Mouse (Mus musculus) liver, postnatal 0 days (tissue): Measurements from ENCODE around the gene Sec14l2. TPM values are rescaled to one million over a fixed set of nuclear protein-coding genes. Genes with fewer than 3 reads are reported as not detected.
A peak's percentile ranks its signal among the peaks of the same experiment; 100 is the strongest.
"Not testable (repeated sequence)": the region's sequence is repeated elsewhere in the genome, so short reads cannot be mapped to it uniquely, and the experiment has no call there.

Source experiments
- ATAC-seq: fragments of 200-750 bp; cut with Nextera tagmentation; 2 replicates; pipeline ENCODE4 v1.8.0; 2017; ENCODE audit warnings: mild to moderate bottlenecking, moderate library complexity
- DNase-seq: peaks from one replicate; pipeline ENCODE4 v3.0.0-alpha.2; 2016
- H3K27ac ChIP-seq: fragments of 300-500 bp; sonication (generic); 2 replicates; pipeline ENCODE4 v1.5.1; 2014; ENCODE audit warnings: antibody characterized with exemption, moderate library complexity, mild to moderate bottlenecking, low read depth
- H3K27me3 ChIP-seq: fragments of 300-500 bp; sonication (generic); 2 replicates; pipeline ENCODE4 v1.6.1; 2014; ENCODE audit warnings: low read length, control low read depth, mixed read lengths; ENCODE audit not compliant: insufficient read depth
- H3K36me3 ChIP-seq: fragments of 300-500 bp; sonication (generic); replicated peaks from 2 replicates; pipeline ENCODE4 v1.6.1; 2014; ENCODE audit warnings: mild to moderate bottlenecking, control low read depth, low read length, moderate library complexity, mixed read lengths; ENCODE audit not compliant: insufficient read depth
- H3K4me1 ChIP-seq: fragments of 300-500 bp; sonication (generic); 2 replicates; pipeline ENCODE4 v1.6.1; 2014; ENCODE audit warnings: antibody characterized with exemption, mild to moderate bottlenecking, control low read depth; ENCODE audit not compliant: insufficient read depth
- H3K4me2 ChIP-seq: fragments of 300-500 bp; sonication (generic); 2 replicates; pipeline ENCODE4 v1.6.1; 2014; ENCODE audit warnings: low read depth, mild to moderate bottlenecking, low read length, moderate library complexity, mixed read lengths
- H3K4me3 ChIP-seq: fragments of 300-500 bp; sonication (generic); 2 replicates; pipeline ENCODE4 v1.5.1; 2014; ENCODE audit warnings: low read depth, low read length
- H3K9ac ChIP-seq: fragments of 300-500 bp; sonication (generic); replicated peaks from 2 replicates; pipeline ENCODE4 v1.6.1; 2014; ENCODE audit warnings: mild to moderate bottlenecking, moderate library complexity
- H3K9me3 ChIP-seq: fragments of 300-500 bp; sonication (generic); 2 replicates; pipeline ENCODE4 v1.6.1; 2016; ENCODE audit warnings: mild to moderate bottlenecking, control low read depth, low read length, mixed read lengths
- CTCF ChIP-seq: sonication (generic); IDR thresholded peaks from 2 replicates; pipeline ENCODE4 v1.5.1; 2016; ENCODE audit warnings: antibody characterized with exemption, low read depth
- EP300 ChIP-seq: IDR thresholded peaks from 2 replicates; pipeline ENCODE4 v1.6.1; 2016; ENCODE audit warnings: antibody characterized with exemption, low read depth, mild to moderate bottlenecking
- WGBS: fragments of 180-500 bp; shearing (Covaris S2); extraction: QIAGEN DNeasy Blood & Tissue Kit; methylation state at CpG from one replicate; pipeline ENCODE4 v1.1.7; 2014; ENCODE audit not compliant: insufficient replicate concordance; 5-methylcytosine and 5-hydroxymethylcytosine counted together
- polyA plus RNA-seq: library from polyadenylated mRNA; unstranded; fragments of >200 nt; fragmentation: Nextera tagmentation; extraction: Ambion mirVana; gene quantifications from 2 replicates; pipeline ENCODE4 v1.2.1, GENCODE M21; 2015

The Sec14l2 gene
- polyA plus RNA-seq, 1 experiment from 2014 or later, result 54.2 TPM

- Histone ChIP-seq H3K27me3 (no peaks in the 10 kb centered on the region), H3K36me3 (peaks cover 4% of the 10 kb centered on the region), H3K4me2 (peak overlapping the region; percentile 77), H3K4me1 (peaks cover 53% of the 10 kb centered on the region), H3K9ac (no peak overlapping the region), H3K9me3 (no peaks in the 10 kb centered on the region), H3K27ac (no peak overlapping the region), H3K4me3 (no peak overlapping the region)
- ATAC-seq, result no peak
- DNase-seq, result no peak
- 79% methylated on average over 4 of the region's 4 CpGs for WGBS
- TF ChIP-seq EP300, result no peak
Observed at GRCm38 (mm10) chr11:4115407-4115806, 7.8 kb downstream of the Sec14l2 start.

- not testable (repeated sequence) for H3K27ac ChIP-seq, H3K27me3 ChIP-seq, H3K9ac ChIP-seq, DNase-seq, H3K4me3 ChIP-seq, ATAC-seq, H3K4me2 ChIP-seq, H3K9me3 ChIP-seq, H3K36me3 ChIP-seq
- 75% methylated on average over 6 of the region's 6 CpGs for WGBS
- H3K4me1 ChIP-seq, result peaks cover 52% of the 10 kb centered on the region
Observed at GRCm38 (mm10) chr11:4114541-4114940, 8.7 kb downstream of the Sec14l2 start.

- DNase-seq, result no peak
- peaks cover 46% of the 10 kb centered on the region for H3K4me1 ChIP-seq
- no peak overlapping the region for H3K4me2 ChIP-seq
- no peak for TF ChIP-seq CTCF
- no peak for TF ChIP-seq EP300
- 61% methylated on average over 6 of the region's 6 CpGs for WGBS
- H3K36me3 ChIP-seq, result peaks cover 12% of the 10 kb centered on the region
- no peak overlapping the region for H3K27ac ChIP-seq
- no peaks in the 10 kb centered on the region for H3K27me3 ChIP-seq
- no peak for ATAC-seq
- H3K4me3 ChIP-seq, result no peak overlapping the region
- no peak overlapping the region for H3K9ac ChIP-seq
- H3K9me3 ChIP-seq, result no peaks in the 10 kb centered on the region
Observed at GRCm38 (mm10) chr11:4113970-4114369, 9.2 kb downstream of the Sec14l2 start.

- ATAC-seq (no peak), DNase-seq (no peak)
- no peak overlapping the region for H3K27ac ChIP-seq
- H3K9me3 ChIP-seq, result no peaks in the 10 kb centered on the region
- H3K4me2 ChIP-seq, result no peak overlapping the region
- peaks cover 41% of the 10 kb centered on the region for H3K4me1 ChIP-seq
- peaks cover 13% of the 10 kb centered on the region for H3K36me3 ChIP-seq
- H3K4me3 ChIP-seq, result no peak overlapping the region
- no peaks in the 10 kb centered on the region for H3K27me3 ChIP-seq
- 74% methylated on average over 4 of the region's 4 CpGs for WGBS
- H3K9ac ChIP-seq, result no peak overlapping the region
- TF ChIP-seq EP300, result no peak
Observed at GRCm38 (mm10) chr11:4113496-4113895, 9.7 kb downstream of the Sec14l2 start.

GRCm38 (mm10) chr11:4112861-4113260 lies 10.4 kb downstream of the Sec14l2 start:
- Histone ChIP-seq H3K27me3 (no peaks in the 10 kb centered on the region), H3K9me3 (no peaks in the 10 kb centered on the region), H3K4me2 (no peak overlapping the region), H3K9ac (no peak overlapping the region), H3K4me3 (no peak overlapping the region), H3K36me3 (peaks cover 18% of the 10 kb centered on the region), H3K27ac (peak overlapping the region; percentile 75), H3K4me1 (peaks cover 37% of the 10 kb centered on the region)
- no peak for TF ChIP-seq CTCF
- TF ChIP-seq EP300, result no peak
- WGBS, result 87% methylated on average over 6 of the region's 6 CpGs
- ATAC-seq (no peak), DNase-seq (no peak)

GRCm38 (mm10) chr11:4112033-4112432 lies 11.2 kb downstream of the Sec14l2 start:
- H3K4me1 ChIP-seq, result peaks cover 33% of the 10 kb centered on the region
- peak overlapping the region; percentile 75 for H3K27ac ChIP-seq
- H3K36me3 ChIP-seq, result peaks cover 18% of the 10 kb centered on the region
- H3K9me3 ChIP-seq, result no peaks in the 10 kb centered on the region
- WGBS, result 69% methylated on average over 4 of the region's 4 CpGs
- ATAC-seq (peak; percentile 81), DNase-seq (no peak)
- no peak for TF ChIP-seq EP300
- TF ChIP-seq CTCF, result no peak
- no peak overlapping the region for H3K9ac ChIP-seq
- H3K4me3 ChIP-seq, result no peak overlapping the region
- no peak overlapping the region for H3K4me2 ChIP-seq
- H3K27me3 ChIP-seq, result no peaks in the 10 kb centered on the region

GRCm38 (mm10) chr11:4108691-4109090 lies 14.5 kb downstream of the Sec14l2 start:
- DNase-seq (no peak), ATAC-seq (no peak)
- H3K36me3 ChIP-seq, result peaks cover 25% of the 10 kb centered on the region
- H3K4me2 ChIP-seq, result no peak overlapping the region
- H3K27ac ChIP-seq, result no peak overlapping the region
- peaks cover 15% of the 10 kb centered on the region for H3K4me1 ChIP-seq
- H3K9me3 ChIP-seq, result no peaks in the 10 kb centered on the region
- no peak overlapping the region for H3K9ac ChIP-seq
- H3K4me3 ChIP-seq, result no peak overlapping the region
- no peak for TF ChIP-seq CTCF
- no peak for TF ChIP-seq EP300
- no peaks in the 10 kb centered on the region for H3K27me3 ChIP-seq
- WGBS, result 69% methylated on average over 7 of the region's 7 CpGs

- not testable (repeated sequence) for H3K27ac ChIP-seq, DNase-seq
- WGBS, result 86% methylated on average over 3 of the region's 6 CpGs
Observed at GRCm38 (mm10) chr11:4107901-4108300, 15.3 kb downstream of the Sec14l2 start.

More at GRCm38 (mm10) chr11:4107901-4108300, 15.3 kb downstream of the Sec14l2 start:
- not testable (repeated sequence) for ATAC-seq, H3K9me3 ChIP-seq, H3K9ac ChIP-seq, H3K4me3 ChIP-seq, H3K4me1 ChIP-seq, H3K4me2 ChIP-seq, H3K27me3 ChIP-seq
- peaks cover 33% of the 10 kb centered on the region for H3K36me3 ChIP-seq
